In the genomic region with DNA sequence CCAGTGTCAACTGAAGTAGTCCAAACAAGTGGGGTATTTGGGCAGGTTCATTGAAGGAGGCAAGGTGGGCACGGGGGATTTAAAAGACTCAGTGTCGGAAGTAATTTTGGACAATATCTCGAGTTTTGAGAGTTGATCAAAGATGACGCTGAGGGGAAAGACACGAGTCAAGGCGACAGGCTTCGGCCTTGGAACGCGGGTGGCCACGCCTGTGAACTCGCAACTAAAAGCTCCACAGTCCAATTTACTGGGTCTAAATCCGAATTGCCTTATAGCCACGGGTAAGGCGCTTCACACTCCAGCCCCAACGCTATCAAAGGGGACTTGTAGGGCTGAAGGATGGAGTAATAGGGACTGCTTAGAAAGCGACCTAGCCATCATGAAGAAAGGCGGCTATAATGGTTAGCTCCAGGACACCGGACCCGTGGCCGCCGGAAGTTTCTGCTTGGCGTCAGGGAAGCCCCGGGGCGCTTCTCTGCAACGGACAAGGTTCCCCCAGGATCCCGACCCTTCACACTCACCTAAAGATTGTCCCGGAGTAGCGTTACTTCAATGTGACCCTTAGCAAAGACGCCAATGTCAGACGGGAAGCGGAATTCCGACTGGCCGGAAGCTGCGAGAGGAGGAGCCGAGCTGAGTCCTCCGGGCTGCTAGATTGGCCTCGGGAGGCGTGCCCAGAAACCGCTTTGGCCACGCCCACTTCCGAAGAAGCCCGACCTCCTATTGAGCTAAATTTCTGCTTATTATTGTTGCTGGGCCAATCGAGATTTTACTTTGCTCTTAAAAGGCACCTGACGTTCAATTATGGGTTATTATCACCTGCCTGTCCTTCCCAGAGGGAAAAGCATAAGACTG, we compare ENCODE assay signal across 8 mouse cellular contexts. TPM values are rescaled to one million over a fixed set of nuclear protein-coding genes. Genes with fewer than 3 reads are reported as not detected.
DNase-seq lines count a peak whose midpoint lies in the region; ATAC-seq lines count a peak whose summit lies in the region.

A gene (minus strand): TSS at position 622 of the 855 bp plus-strand sequence.

- peak; percentile 98 for ATAC-seq in erythroid progenitor cell, adult 5-6 weeks (replicated peaks; ENCODE audit: low FRiP score, poor library complexity, severe bottlenecking)
- peak; percentile 91 for ATAC-seq in heart, embryonic 12.5 days (ENCODE audit: insufficient number of reproducible peaks, low FRiP score)
- ATAC-seq in liver, embryonic 12.5 days: peak; percentile 88
- peak; percentile 89 for ATAC-seq in stomach, embryonic 15.5 days (ENCODE audit: insufficient read depth, low FRiP score, low read depth)

- H3K9me3 ChIP-seq in heart, embryonic 12.5 days (replicated peaks): no peaks in the 10 kb centered on the region
- no peaks in the 10 kb centered on the region for H3K9me3 ChIP-seq in liver, embryonic 12.5 days (replicated peaks)
- no peaks in the 10 kb centered on the region for H3K9me3 ChIP-seq in stomach, embryonic 15.5 days

- peak within 1 kb of the TSS; percentile 85 for H3K27ac ChIP-seq in heart, embryonic 12.5 days (ENCODE audit: poor library complexity, severe bottlenecking)
- H3K27ac ChIP-seq in liver, embryonic 12.5 days: peak within 1 kb of the TSS; percentile 74; the same call in 1 of the 2 replicates
- H3K27ac ChIP-seq in stomach, embryonic 15.5 days: peak within 1 kb of the TSS; percentile 46; the same call in 1 of the 2 replicates

- 0 out of 2 replicates have a peak, but pooled peaks cover 9% of the 10 kb centered on the region for H3K27me3 ChIP-seq in heart, embryonic 12.5 days (replicated peaks)
- peaks cover 19% of the 10 kb centered on the region; the same call in 1 of the 2 replicates for H3K27me3 ChIP-seq in liver, embryonic 12.5 days (replicated peaks)
- H3K27me3 ChIP-seq in stomach, embryonic 15.5 days (replicated peaks): no peaks in the 10 kb centered on the region

- peak within 1 kb of the TSS; percentile 93 for H3K4me3 ChIP-seq in heart, embryonic 12.5 days
- peak within 1 kb of the TSS; percentile 91 for H3K4me3 ChIP-seq in liver, embryonic 12.5 days
- H3K4me3 ChIP-seq in stomach, embryonic 15.5 days (replicated peaks): peak within 1 kb of the TSS; percentile 72

- peak; percentile 96 for DNase-seq in CD4-positive, CD25-positive, alpha-beta regulatory T cell, adult 2 months (ENCODE audit: low read depth, low spot score)
- peak; percentile 83 for DNase-seq in brain, embryonic 18.5 days (ENCODE audit: low read depth, low spot score)
- DNase-seq in kidney, postnatal 10 days: peak; percentile 93
- peak; percentile 79 to 85 for DNase-seq in natural killer cell, adult 2 months (ENCODE audit: low spot score in 2 of 2)

- H3K36me3 ChIP-seq in heart, embryonic 12.5 days: peaks cover 37% of the 10 kb centered on the region
- peaks cover 38% of the 10 kb centered on the region for H3K36me3 ChIP-seq in liver, embryonic 12.5 days
- peaks cover 17% of the 10 kb centered on the region for H3K36me3 ChIP-seq in stomach, embryonic 15.5 days

- H3K4me2 ChIP-seq in heart, embryonic 12.5 days: peak within 1 kb of the TSS; percentile 90
- H3K4me2 ChIP-seq in liver, embryonic 12.5 days: peak within 1 kb of the TSS; percentile 92
- peak within 1 kb of the TSS; percentile 66 for H3K4me2 ChIP-seq in stomach, embryonic 15.5 days

- H3K4me1 ChIP-seq in heart, embryonic 12.5 days (replicated peaks): peaks cover 26% of the 10 kb centered on the region
- peaks cover 20% of the 10 kb centered on the region for H3K4me1 ChIP-seq in liver, embryonic 12.5 days
- H3K4me1 ChIP-seq in stomach, embryonic 15.5 days: peaks cover 8% of the 10 kb centered on the region

- H3K9ac ChIP-seq in heart, embryonic 12.5 days: peak within 1 kb of the TSS; percentile 94
- peak within 1 kb of the TSS; percentile 91 for H3K9ac ChIP-seq in liver, embryonic 12.5 days
- peak within 1 kb of the TSS; percentile 72 for H3K9ac ChIP-seq in stomach, embryonic 15.5 days

- 1% methylated on average over 44 of the region's 44 CpGs for WGBS in heart, embryonic 12.5 days
- 2% methylated on average over 44 of the region's 44 CpGs for WGBS in liver, embryonic 12.5 days (ENCODE audit: insufficient replicate concordance)
- WGBS in stomach, embryonic 15.5 days: under 1% methylated on average over 44 of the region's 44 CpGs

RNA-seq across cellular contexts. Expression of the gene that starts here (rescaled TPM):
- total RNA-seq in erythroid progenitor cell, adult 5-6 weeks (2015; ENCODE audit: low replicate concordance): 152 and 165 TPM in 2 replicates
- 128 and 263 TPM in 2 replicates for total RNA-seq in erythroid progenitor cell, adult 5-6 weeks (2017; ENCODE audit: low replicate concordance)
- polyA plus RNA-seq in heart, embryonic 12.5 days (2016; fragmentation: Nextera tagmentation; extraction: Ambion mirVana): 1,789 and 1,831 TPM in 2 replicates
- polyA plus RNA-seq in liver, embryonic 12.5 days (2016; fragmentation: Nextera tagmentation; extraction: Ambion mirVana): 691 and 732 TPM in 2 replicates
- polyA plus RNA-seq in stomach, embryonic 15.5 days (2015; fragmentation: Nextera tagmentation; extraction: Ambion mirVana): 994 and 1,014 TPM in 2 replicates

Comparison
In these comparisons a context has a peak if more than half of its experiments do, and no peak if none do; other contexts are left out.
1. Peak in every context shown above with its lines: DNase-seq, ATAC-seq, H3K4me3 ChIP-seq and H3K27ac ChIP-seq.